Mouse (Mus musculus): ENCODE results near the gene Afap1. TPM values are rescaled to one million over a fixed set of nuclear protein-coding genes. Genes with fewer than 3 reads are reported as not detected.

Gene Afap1
- polyA plus RNA-seq (2017; shearing (Covaris generic)): 6.8 TPM

GRCm38 (mm10) chr5:35893093-35893804 is at the start of gene Afap1:
Afap1 (plus strand) TSS chr5:35893319.

Other genes starting within 250 kb of the Afap1 start
- not detected for gene Htra3, start 213.5 kb upstream of the Afap1 start, polyA plus RNA-seq (2017; shearing (Covaris generic))
- gene Sh3tc1, start 153.3 kb upstream of the Afap1 start, polyA plus RNA-seq (2017; shearing (Covaris generic)): 0.60 TPM
- 7.9 TPM for gene Ablim2, start 135.4 kb upstream of the Afap1 start, polyA plus RNA-seq (2017; shearing (Covaris generic))

All from effector memory CD4-positive, alpha-beta T cell, adult 5 months (primary cell).